Comparison of ENCODE assay signal across 9 mouse cellular contexts in genomic region chr19:29940239-29940638, GRCm38 (mm10). TPM values are rescaled to one million over a fixed set of nuclear protein-coding genes. Genes with fewer than 3 reads are reported as not detected.
DNase-seq lines count a peak whose midpoint lies in the region; ATAC-seq and TF ChIP-seq lines count a peak whose summit lies in the region.
"Had no signal": no experiment of that assay in that cellular context is flagged by ENCODE, and none has a peak within 500 bp of the region (broad histone marks: within the 10 kb centered on the region; RNA-seq: fewer than 3 reads in every experiment).

No protein-coding gene starts in this region.

- no peaks in the 10 kb centered on the region for H3K79me2 ChIP-seq in liver, adult 2 months (ENCODE audit: control insufficient read depth, insufficient read depth, low read length)

- H3K9ac ChIP-seq in liver, adult 2 months (ENCODE audit: low read depth, low read length): no peak overlapping the region
- H3K9ac ChIP-seq in kidney, postnatal 0 days (ENCODE audit: low read depth, low read length): no peak overlapping the region
- no peak overlapping the region for H3K9ac ChIP-seq in stomach, embryonic 15.5 days
- H3K9ac ChIP-seq in midbrain, embryonic 11.5 days (ENCODE audit: low read length): no peak overlapping the region

- no peak for TF ChIP-seq CTCF in liver, adult 2 months (IDR thresholded peaks at IDR 0.05; ENCODE audit: low read depth, low read length)
- no peak; the same call in 1 of the 2 replicates for TF ChIP-seq CTCF in kidney, postnatal 0 days (IDR thresholded peaks at IDR 0.05; ENCODE audit: low read depth)
- no peak for TF ChIP-seq CTCF in cerebellum, adult 2 months (IDR thresholded peaks at IDR 0.05; ENCODE audit: borderline replicate concordance, insufficient read depth, low read depth, low read length)

- H3K4me1 ChIP-seq in liver, adult 2 months (ENCODE audit: control insufficient read depth, insufficient read depth, low read length): peaks cover 10% of the 10 kb centered on the region
- H3K4me1 ChIP-seq in kidney, postnatal 0 days (replicated peaks; ENCODE audit: insufficient read depth, low read length): 0 out of 2 replicates have a peak, but pooled peaks cover 3% of the 10 kb centered on the region
- 0 out of 2 replicates have a peak, but pooled peaks cover 6% of the 10 kb centered on the region for H3K4me1 ChIP-seq in stomach, embryonic 15.5 days
- H3K4me1 ChIP-seq in cerebellum, adult 2 months (ENCODE audit: control insufficient read depth, insufficient read depth, low read length): no peaks in the 10 kb centered on the region
- H3K4me1 ChIP-seq in midbrain, embryonic 11.5 days (ENCODE audit: control insufficient read depth, insufficient read depth, low read length): no peaks in the 10 kb centered on the region

- no peaks in the 10 kb centered on the region for H3K36me3 ChIP-seq in liver, adult 2 months (ENCODE audit: control insufficient read depth, insufficient read depth, low read length)
- H3K36me3 ChIP-seq in kidney, postnatal 0 days (ENCODE audit: insufficient read depth, low read length): no peaks in the 10 kb centered on the region
- no peaks in the 10 kb centered on the region for H3K36me3 ChIP-seq in stomach, embryonic 15.5 days
- H3K36me3 ChIP-seq in midbrain, embryonic 11.5 days (ENCODE audit: control insufficient read depth, insufficient read depth, low read length): no peaks in the 10 kb centered on the region

- 0 out of 2 replicates have a peak overlapping the region, but pooled peaks have one; percentile 20 for H3K27ac ChIP-seq in liver, adult 2 months (replicated peaks; ENCODE audit: insufficient read depth, low read depth, low read length)
- 0 out of 2 replicates have a peak overlapping the region, but pooled peaks have one; percentile 43 for H3K27ac ChIP-seq in kidney, postnatal 0 days
- H3K27ac ChIP-seq in stomach, embryonic 15.5 days: no peak overlapping the region
- H3K27ac ChIP-seq in cerebellum, adult 2 months (ENCODE audit: insufficient read depth, low read length): no peak overlapping the region
- no peak overlapping the region for H3K27ac ChIP-seq in midbrain, embryonic 11.5 days (ENCODE audit: low read depth, low read length)

- H3K4me3 ChIP-seq in liver, adult 2 months (ENCODE audit: insufficient read depth, low read depth, low read length): no peak overlapping the region; the same call in 1 of the 2 replicates
- no peak overlapping the region for H3K4me3 ChIP-seq in kidney, postnatal 0 days (replicated peaks; ENCODE audit: low read depth, low read length)
- no peak overlapping the region for H3K4me3 ChIP-seq in stomach, embryonic 15.5 days (replicated peaks)
- H3K4me3 ChIP-seq in cerebellum, adult 2 months (replicated peaks; ENCODE audit: insufficient read depth, low read depth, low read length): no peak overlapping the region
- H3K4me3 ChIP-seq in midbrain, embryonic 11.5 days (ENCODE audit: low read depth, low read length): no peak overlapping the region

- 53% methylated on average over 6 of the region's 6 CpGs for WGBS in liver, adult 2 months
- 29% methylated on average over 6 of the region's 6 CpGs for whole genome bisulfite sequencing in kidney, postnatal 0 days
- 40% methylated on average over 6 of the region's 6 CpGs for WGBS in stomach, embryonic 15.5 days
- 56% methylated on average over 6 of the region's 6 CpGs for WGBS in cerebellum, adult 2 months
- 74% methylated on average over 6 of the region's 6 CpGs for WGBS in midbrain, embryonic 11.5 days

- peak; percentile 52; the same call in 1 of the 2 replicates for ATAC-seq in kidney, postnatal 0 days (replicated peaks; ENCODE audit: low FRiP score, low read depth)
- ATAC-seq in stomach, embryonic 15.5 days (ENCODE audit: insufficient read depth, low FRiP score, low read depth): peak; percentile 53; the same call in 1 of the 2 replicates
- no peak for ATAC-seq in midbrain, embryonic 11.5 days (ENCODE audit: low FRiP score)

- TF ChIP-seq POLR2A in liver, adult 2 months (IDR thresholded peaks at IDR 0.05; ENCODE audit: extremely low read depth, insufficient read depth, low read length): no peak
- no peak for TF ChIP-seq POLR2A in cerebellum, adult 2 months (IDR thresholded peaks at IDR 0.05; ENCODE audit: borderline replicate concordance, insufficient read depth, low read length)

- peak overlapping the region; percentile 9; the same call in 1 of the 2 replicates for H3K4me2 ChIP-seq in kidney, postnatal 0 days (ENCODE audit: low read length)
- H3K4me2 ChIP-seq in stomach, embryonic 15.5 days: 0 out of 2 replicates have a peak overlapping the region, but pooled peaks have one; percentile 9
- no peak overlapping the region for H3K4me2 ChIP-seq in midbrain, embryonic 11.5 days

- H3K9me3 ChIP-seq in kidney, postnatal 0 days (replicated peaks; ENCODE audit: low read length): no peaks in the 10 kb centered on the region
- no peaks in the 10 kb centered on the region for H3K9me3 ChIP-seq in stomach, embryonic 15.5 days
- H3K9me3 ChIP-seq in midbrain, embryonic 11.5 days (ENCODE audit: control insufficient read depth, low read length): no peaks in the 10 kb centered on the region

- DNase-seq in liver, adult 2 months (ENCODE audit: extremely low read depth, low read depth, low spot score): peak; percentile 54
- DNase-seq in liver: no peak
- DNase-seq in heart, adult 9 months (ENCODE audit: low spot score in 2 of 2): peak; percentile 67 to 71
- DNase-seq in kidney, postnatal 0 days (ENCODE audit: low spot score): peak; percentile 77
- DNase-seq in cerebellum, adult 2 months: no peak
- no peak for DNase-seq in midbrain, embryonic 11.5 days (ENCODE audit: low spot score, missing footprints)
- DNase-seq in embryo, embryonic 9.5 days (ENCODE audit: extremely low spot score): no peak
- DNase-seq: adrenal gland, adult 2 months had no signal

- no peaks in the 10 kb centered on the region for H3K27me3 ChIP-seq in liver, adult 2 months (ENCODE audit: control insufficient read depth, insufficient read depth, low read length)
- no peaks in the 10 kb centered on the region for H3K27me3 ChIP-seq in kidney, postnatal 0 days (ENCODE audit: insufficient read depth, low read length)
- H3K27me3 ChIP-seq in stomach, embryonic 15.5 days (replicated peaks): no peaks in the 10 kb centered on the region
- H3K27me3 ChIP-seq in cerebellum, adult 2 months (ENCODE audit: control insufficient read depth, insufficient read depth, low read length): no peaks in the 10 kb centered on the region
- no peaks in the 10 kb centered on the region for H3K27me3 ChIP-seq in midbrain, embryonic 11.5 days (ENCODE audit: control insufficient read depth, insufficient read depth, low read length)

RNA-seq across cellular contexts. Expression of gene Il33, which starts 15.3 kb away (rescaled TPM):
- 1.5 and 1.6 TPM in 2 replicates for total RNA-seq in liver, adult 2 months (2014; rRNA removed)
- 0.80 and 1.4 TPM in 2 replicates for polyA plus RNA-seq in liver, adult 2 months (2012; rRNA removed)
- 61.8 and 63.7 TPM in 2 replicates for polyA plus RNA-seq in kidney, postnatal 0 days (2015; fragmentation: Nextera tagmentation; extraction: Ambion mirVana)
- 13.9 and 14.7 TPM in 2 replicates for polyA plus RNA-seq in stomach, embryonic 15.5 days (2015; fragmentation: Nextera tagmentation; extraction: Ambion mirVana)
- polyA plus RNA-seq in cerebellum, adult 2 months (2012; rRNA removed): 38.5 and 58.0 TPM in 2 replicates
- polyA plus RNA-seq in midbrain, embryonic 11.5 days (2014; fragmentation: Nextera tagmentation; extraction: Ambion mirVana): 0.48 and 0.61 TPM in 2 replicates

Comparison
In these comparisons a context has a peak if more than half of its experiments do, and no peak if none do; other contexts are left out.
1. DNase-seq: peak in liver, adult 2 months (single experiment), heart, adult 9 months (2 of 2) and kidney, postnatal 0 days (single experiment); none in liver (single experiment), cerebellum, adult 2 months (0 of 2), midbrain, embryonic 11.5 days (single experiment) and embryo, embryonic 9.5 days (single experiment).
2. H3K27ac ChIP-seq: peak in liver, adult 2 months (single experiment) and kidney, postnatal 0 days (single experiment); none in stomach, embryonic 15.5 days (single experiment), cerebellum, adult 2 months (single experiment) and midbrain, embryonic 11.5 days (single experiment).